Mouse (Mus musculus) cerebellum, adult (tissue): ENCODE measurements around the gene Cdc37l1.

Experiments used
- ATAC-seq: cut with Nextera tagmentation; 2 replicates; pipeline ENCODE4 v1.9.2; 2017; ENCODE audit warnings: mild to moderate bottlenecking, moderate library complexity, mixed read lengths; ENCODE audit not compliant: insufficient number of reproducible peaks, low FRiP score, low TSS enrichment

The Cdc37l1 gene

DNA sequence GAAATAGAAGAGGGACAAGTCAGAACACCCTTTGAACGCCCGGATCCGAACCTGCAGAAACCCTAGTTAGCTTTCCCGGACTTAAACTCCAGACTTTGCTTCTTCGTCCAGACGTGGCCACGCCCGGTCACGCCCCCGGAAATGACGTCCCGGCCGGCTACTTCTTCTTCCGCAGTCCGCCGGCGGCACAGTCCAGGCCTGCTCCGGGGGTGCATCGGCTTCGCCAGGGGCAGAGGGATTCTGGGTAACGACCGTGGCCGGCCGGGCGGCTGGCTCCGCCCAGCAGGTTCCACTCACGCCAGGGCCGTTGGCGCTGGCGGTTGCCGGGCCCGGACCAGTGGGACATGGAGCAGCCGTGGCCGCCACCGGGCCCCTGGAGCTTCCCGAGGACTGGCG is at the start of gene Cdc37l1:
Cdc37l1 (plus strand) TSS at position 159 of the 396 bp plus-strand sequence.
- ATAC-seq, result peak; percentile 98

DNA sequence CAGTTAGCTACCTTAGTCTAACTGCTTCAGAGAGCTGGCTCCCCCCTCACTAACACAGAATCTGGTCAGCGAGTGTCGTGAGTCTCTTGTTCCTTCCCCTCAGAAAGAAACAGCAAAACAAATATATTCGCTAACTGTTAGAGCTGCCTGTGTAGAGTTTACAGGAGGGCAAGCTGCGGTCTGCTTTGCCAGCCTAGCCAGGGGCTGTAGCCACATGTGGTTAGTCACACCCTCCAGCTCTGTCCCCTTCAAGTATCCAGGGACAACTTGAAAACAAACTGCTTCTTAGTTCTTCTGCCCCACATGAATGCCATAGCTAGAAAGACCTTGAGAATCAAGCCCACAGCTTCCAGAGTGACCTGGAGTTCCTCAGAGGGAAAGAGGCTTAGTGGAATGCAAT is 48.9 kb upstream of the Cdc37l1 start:
- no peak for ATAC-seq

DNA sequence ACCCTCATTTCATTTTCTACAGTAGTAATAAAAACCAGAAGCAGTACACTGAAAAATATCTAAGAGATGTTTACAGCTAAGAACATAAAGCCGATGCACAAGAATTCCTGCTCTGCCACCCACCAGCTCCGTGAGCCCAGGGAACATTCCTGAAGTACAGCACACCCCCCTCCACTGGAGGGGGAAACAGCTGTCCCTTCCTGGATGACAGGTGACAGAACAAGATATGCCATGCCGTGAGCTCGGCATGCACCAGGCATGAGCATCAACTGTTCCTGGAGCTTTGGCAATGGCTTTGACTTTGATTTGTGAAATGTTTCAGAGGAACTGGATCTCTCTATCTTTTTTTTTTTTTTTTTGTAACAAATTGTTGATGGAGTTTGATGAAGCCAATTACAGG is 43.4 kb upstream of the Cdc37l1 start:
- ATAC-seq, result no peak

DNA sequence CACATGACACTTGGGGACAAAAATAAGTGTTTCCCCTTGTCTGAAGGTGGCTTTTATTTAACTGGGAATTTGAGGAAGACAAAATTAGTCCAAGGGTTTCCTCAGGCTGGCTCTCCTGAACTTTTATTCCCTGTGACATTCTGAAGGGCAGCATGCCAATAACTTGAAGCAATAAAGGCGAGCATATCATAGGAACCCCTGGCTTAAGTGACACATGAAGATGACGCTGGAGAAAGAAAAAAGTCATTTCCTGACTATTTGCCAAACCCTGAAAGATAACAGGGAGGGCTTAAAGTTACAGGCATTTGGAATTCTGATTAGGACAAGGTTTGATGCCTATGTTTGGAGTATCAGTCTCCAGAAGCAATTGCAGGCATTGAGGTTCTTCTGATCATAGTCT is 42.8 kb upstream of the Cdc37l1 start:
- no peak for ATAC-seq

DNA sequence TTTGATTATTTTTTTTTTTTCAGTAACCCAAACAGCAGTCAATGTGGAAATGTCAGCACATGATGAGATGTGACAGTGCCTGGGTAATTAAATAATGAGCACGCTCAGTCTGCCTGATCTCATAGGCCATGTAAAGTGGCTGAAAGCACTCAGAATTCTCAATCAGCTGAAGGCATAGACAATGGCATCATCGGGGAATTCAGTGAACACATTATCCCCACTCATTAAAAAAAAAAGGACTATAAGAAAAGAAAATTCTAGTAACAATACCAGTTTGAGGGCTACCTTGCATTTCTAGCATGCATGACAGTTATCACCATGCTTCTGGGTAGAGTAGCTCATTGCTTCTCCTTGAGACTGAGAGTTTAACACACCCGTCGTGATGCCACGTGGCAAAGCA is 38.9 kb upstream of the Cdc37l1 start:
- no peak for ATAC-seq

DNA sequence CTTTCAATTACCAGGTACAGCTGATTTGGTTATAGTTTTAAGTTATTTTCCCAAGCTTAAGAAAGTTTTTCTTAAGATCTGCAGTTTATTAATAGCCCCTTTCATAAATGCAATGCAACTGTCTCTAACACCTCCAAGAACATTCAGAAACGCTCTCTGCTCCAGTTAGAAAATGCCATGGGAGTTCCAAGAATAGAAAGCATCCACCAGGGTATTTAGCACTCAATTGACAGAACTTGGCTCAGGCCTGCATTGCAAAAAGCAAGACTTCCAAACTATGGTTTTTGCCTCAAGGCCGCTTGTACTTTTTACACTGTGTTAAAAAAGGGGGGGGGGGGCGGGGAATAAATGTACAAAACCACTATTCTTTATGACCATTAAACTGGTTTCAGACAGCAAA is 27.0 kb upstream of the Cdc37l1 start:
- no peak for ATAC-seq

DNA sequence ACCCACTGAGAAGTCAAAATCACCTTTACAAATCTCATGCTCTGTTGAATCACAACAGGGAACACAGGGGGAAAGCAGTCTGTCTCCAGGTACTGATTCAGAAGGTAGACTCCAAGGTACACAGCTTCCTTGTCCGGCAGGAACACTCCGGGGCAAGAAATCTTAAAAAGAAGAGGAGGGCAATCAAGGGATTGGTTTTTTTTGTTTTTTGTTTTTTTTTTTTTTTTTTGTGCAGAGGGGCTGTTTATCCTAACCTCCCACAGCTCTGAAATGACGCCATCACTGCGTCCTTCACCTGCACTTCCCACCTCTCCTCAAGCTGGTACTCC is 26.7 kb upstream of the Cdc37l1 start:
- no peak for ATAC-seq

DNA sequence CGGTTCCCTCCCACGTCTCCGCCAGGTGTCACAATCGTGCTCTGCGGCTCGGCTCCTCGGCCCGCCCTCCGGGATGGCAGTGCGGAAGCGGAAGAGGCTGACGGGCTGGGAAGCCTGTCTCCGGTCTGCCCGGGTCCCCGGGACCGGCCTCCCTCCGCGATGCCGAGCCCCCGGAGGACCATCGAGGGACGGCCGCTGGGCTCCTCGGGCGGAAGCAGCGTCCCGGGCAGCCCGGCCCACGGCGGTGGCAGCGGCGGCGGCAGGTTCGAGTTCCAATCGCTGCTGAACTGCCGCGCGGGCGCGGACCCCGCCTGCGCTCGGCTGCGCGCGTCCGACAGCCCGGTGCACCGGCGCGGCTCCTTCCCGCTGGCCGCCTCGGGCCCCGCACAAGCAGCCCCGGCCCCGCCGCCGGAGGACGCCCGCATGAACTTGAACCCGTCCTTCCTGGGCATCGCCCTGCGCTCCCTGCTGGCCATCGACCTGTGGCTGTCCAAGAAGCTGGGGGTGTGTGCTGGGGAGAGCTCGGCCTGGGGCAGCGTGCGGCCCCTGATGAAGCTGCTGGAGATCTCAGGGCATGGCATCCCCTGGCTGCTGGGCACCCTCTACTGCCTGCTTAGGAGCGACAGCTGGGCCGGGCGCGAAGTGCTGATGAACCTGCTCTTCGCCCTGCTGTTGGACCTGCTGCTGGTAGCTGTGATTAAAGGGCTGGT is 26.2 kb upstream of the Cdc37l1 start, which contains the start of gene Plpp6:
Plpp6 (plus strand) TSS at position 112 of the 710 bp plus-strand sequence.
- peak; percentile 97 for ATAC-seq

DNA sequence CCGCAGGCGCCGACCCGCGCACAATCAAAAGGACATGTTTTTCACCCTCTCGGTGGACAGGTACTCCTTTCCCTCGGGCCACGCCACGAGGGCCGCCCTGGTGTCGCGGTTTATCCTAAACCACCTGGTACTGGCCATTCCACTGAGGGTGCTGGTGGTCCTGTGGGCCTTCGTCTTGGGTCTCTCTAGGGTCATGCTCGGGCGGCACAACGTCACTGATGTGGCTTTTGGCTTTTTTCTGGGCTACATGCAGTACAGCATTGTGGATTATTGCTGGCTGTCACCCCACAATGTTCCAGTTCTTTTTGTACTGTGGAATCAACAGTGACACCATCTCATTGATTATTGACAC is 25.6 kb upstream of the Cdc37l1 start:
- ATAC-seq, result peak; percentile 16; the same call in 1 of the 2 replicates

DNA sequence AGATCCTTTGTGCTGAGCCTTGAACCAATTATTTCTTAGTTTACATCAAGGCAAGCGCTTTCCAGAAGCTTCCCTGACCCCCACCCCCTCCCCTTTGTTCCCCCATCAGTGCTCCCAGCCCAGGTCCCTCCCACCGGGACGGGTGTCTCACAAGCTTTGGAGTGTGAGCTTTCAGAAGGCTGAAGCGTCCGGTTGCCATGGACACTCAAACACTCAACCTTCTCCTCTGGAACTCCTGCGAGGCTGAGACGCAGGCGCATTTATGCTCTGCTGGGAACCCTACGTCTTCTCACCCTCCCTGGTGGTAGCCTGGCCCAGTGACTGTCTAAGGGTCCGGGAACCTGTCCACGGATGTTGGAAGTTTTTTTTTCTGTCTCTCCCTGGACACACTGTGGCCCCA is 22.5 kb upstream of the Cdc37l1 start, which contains the start of gene 4430402I18Rik:
4430402I18Rik (minus strand) TSS at position 149 of the 400 bp plus-strand sequence.
- no peak for ATAC-seq

DNA sequence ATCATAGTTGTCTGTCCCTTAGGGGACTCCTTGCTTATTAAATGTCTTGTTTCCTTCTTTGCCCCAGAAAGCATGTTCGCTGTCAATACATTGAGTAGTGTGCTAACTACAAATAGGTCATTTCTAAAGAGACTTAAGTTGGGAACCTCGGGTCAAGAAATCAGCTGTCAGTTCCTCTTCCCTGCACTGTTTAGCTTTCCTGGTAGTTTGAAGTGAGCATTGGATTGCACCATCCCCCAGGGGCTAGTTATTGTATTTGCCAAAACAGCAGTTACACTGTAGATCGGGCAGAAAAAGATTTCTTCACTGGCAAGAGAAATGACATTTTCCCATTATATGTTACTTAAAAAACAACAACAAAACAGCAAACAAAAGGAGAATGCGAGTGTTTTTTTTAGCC is 22.0 kb upstream of the Cdc37l1 start:
- no peak for ATAC-seq

DNA sequence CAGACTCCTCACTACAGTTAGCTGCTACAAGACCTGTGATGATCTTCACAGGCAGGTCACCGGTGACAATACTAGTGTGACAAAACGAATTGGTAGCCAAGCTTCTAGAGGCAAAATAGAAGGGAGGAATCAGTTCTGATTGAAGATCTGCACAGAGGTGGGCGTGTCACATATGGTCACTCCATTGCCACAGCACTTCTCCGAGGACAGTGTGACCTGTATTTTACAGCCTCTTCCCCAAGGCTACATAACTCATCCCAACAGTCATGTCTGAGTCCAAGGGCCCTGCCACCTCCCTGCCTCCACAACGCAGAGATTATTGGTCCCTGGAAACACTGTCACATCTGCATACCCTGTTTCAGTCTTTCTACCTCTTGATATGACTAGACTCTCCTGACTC is 20.9 kb upstream of the Cdc37l1 start:
- no peak for ATAC-seq

DNA sequence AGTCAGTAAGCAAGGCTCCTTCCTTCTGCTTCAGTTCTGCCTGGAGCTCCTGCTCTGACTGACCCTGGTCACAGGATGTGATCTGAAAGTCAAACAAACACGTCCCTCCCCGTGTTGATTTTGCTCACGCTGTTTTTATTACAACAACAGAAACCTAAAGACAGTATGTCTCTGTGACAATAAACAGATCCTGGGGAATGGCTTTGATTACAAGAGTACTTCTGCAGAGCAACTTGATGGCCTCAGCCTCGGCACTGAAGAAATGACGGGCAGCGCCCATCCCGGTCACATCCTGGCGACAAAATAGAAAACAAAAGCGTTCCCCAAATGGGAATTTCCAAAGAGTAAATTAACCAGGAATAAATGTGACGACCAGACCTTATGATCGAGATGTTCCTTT is 19.9 kb upstream of the Cdc37l1 start:
- no peak for ATAC-seq

DNA sequence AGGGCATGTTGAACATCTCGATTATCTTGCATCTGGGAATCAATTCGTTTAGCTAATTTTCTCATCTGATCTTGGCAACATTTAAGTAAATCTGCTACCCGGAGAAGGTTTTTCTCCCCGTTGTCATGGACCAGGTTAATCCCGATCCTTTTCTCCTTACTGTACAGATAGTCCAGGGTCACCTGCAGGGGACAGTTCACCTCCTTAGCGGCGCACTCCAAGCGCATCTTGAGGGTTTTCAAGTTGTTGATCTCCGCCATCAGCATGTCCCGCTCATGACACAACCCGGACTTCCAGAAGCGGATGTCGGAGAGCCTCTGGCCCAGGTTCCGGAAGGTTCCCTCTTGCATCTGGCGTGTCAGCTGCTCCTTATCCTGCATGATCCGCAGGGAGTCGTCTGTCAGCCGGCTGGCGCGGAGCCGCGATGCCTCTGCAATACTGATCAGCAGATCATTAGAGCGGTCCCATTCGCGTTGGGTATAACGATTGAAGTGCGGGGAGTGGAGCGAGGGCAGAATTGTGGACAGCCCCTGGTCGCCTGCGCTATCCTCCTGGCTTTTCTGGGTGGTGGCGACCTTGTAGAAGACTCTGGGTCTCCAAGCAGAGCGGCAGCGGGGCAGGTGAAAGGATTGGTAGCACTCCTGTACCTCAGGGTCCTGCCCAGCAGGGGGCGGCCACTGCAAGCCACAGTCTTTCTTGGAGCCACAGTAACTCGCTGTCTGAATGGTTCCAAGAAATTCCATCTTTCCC is 15.1 kb upstream of the Cdc37l1 start:
- peak; percentile 76 for ATAC-seq

DNA sequence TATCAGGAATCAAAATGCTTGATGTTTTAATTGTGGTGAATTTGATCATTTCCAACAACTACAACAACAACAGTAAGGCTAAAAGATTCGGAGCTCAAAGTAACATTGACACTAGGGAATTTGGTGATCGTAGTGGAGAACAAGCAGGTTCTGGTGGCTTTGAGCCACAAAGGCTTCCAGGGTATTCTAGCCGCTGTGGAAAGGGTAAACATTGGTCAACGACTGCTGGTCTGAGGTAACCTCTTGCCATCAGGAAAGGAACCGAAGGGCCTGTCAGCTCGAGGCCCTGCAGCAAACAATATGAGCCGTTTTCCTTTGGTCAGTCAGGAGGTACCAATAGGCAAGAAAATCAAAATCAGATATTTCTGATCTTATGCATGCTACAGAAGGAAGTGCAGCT is 7.5 kb upstream of the Cdc37l1 start:
- no peak for ATAC-seq

DNA sequence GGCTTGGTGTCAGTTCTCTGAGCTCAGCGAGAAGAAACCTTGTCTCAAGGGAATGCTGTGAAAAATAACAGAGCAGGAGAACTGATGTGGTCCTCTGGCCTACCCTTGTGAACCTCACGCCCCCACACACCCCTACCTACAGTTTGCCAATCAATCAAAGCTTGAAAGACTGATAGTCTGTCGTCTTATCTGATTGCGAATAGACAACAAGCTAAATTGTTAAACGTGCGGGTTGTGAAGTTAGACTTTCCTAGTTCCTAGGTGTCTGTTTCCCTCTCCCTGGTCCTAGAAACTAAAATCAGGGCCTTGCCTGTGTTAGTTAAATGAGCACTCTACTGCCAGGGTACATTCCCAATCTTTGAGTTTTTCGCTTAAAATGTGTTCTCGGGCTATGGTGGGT is 637 bp upstream of the Cdc37l1 start:
- ATAC-seq, result no peak

DNA sequence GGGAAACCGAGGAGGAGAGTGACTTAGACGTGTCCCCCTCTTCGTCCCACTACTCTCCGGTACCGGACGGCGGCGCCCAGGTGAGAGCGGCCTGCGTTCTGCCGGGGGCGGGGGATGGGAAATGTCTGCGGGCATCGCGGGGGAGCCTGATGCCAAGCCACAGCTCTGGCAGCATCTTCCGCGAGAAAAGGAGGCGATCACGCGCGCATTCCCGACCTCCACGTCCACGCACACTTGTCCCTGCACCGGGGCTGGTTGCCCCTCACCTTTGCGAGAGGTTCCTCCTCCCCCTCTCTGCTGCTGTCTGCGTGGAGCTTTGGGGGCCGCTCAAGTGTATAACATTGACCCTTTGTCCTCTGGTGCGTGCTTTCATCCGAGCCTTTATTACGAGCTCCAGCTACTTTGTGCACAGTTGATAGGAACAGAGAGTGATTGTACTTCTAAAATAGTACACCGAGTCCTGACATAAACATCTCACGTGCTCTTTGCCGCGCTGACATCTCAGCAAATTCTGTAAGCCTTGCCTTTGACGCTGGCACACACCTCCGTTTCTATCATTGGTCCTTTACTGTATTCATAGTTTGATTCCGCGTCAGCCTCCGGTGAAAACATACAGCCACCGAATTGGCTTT is 554 bp downstream of the Cdc37l1 start:
- ATAC-seq, result peak; percentile 31

DNA sequence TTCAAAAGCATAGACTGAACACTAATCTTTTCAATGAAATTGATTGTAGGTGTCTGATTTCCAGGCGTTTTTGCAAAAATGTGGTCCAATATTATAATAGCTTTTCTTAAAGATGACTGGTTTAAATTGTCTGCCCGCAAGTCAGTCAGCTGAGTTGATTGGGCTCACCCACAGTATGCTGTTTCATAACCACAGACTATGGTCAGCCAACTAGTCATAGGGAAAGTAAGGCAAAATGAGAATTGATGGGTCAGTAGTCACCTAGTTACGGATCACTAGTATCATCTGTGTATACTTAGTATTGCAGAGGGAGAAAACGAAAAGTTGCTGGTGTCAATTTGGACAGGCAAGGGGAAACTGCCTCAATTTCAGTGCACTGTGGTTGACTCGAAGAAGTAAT is 1.2 kb downstream of the Cdc37l1 start:
- no peak for ATAC-seq

DNA sequence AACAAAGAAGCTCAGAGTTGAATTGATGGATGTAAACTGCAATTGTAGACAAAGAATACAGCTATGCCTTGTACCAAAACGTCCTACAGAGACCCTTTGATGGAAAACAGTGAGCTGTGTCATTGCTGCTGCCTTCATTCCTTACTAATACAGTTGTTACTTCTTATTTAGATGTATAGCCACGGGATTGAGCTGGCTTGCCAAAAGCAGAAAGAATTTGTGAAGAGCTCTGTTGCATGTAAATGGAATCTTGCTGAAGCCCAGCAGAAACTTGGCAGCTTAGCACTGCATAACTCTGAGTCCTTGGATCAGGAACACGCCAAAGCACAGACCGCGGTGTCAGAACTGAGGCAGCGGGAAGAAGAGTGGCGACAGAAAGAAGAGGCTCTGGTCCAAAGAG is 4.7 kb downstream of the Cdc37l1 start:
- no peak for ATAC-seq

DNA sequence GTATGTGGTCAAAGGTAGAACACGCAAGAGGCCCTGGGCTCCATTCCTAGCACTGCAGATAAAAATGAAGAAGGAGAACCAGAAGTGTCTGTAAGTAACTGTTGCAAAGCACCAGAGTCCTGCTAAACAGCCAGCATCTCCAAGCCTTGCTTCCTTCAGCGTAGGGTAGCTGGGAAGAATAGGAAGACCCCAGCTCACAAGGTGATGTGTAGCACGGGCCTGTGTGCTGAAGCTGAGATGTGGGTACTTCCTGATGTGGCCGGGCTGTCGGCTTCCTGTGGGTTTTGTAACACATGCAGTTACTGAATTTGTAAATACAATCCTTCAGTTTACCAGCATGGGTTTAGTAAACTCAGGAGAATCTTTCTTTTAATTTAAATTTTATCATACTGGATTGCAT is 5.2 kb downstream of the Cdc37l1 start:
- ATAC-seq, result no peak

DNA sequence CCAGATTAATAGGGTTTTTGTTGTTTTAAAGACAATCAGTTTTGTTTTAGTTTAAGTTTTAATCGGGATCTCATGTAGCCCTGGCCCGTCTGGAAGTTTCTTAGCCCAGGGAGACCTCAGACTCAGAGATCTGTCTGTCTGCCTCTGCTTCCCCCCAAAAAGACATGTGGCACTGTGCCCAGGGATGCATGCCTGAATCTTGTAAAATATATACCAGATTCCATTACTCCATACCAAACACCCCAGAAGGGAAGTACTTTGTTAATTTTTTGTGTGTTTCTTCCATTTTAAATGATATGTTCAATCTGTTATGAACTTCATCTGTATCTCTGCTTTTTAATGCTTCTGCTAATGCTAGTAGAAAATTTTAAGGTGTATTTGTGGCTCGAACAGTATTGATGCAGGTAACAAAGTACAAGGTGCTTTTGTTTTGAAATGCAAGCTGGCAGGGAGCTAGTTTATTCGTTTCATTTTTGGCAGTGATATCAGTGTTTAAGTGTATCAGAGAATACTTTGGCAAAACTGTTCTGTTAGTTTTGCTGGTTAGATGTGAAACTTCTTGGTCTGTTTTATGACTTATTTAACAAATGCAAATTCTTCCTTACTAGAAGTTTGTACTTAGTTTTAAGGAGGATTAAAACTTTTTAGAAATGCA is 8.0 kb downstream of the Cdc37l1 start:
- ATAC-seq, result no peak
